Mouse (Mus musculus): Measurements from ENCODE around the gene Rasgrf1. TPM values are rescaled to one million over a fixed set of nuclear protein-coding genes. Genes with fewer than 3 reads are reported as not detected.

Rasgrf1 gene
- total and polyA plus RNA-seq, 3 experiments, result not detected

- no peak for DNase-seq (ENCODE audit: low read depth, low spot score)
- Histone ChIP-seq H3K4me1 (ENCODE audit: control insufficient read depth in 1 of 2, insufficient read depth in 2 of 2, low read length in 2 of 2) (no peaks in the 10 kb centered on the region), H3K4me3 (ENCODE audit: control insufficient read depth in 1 of 2, insufficient read depth in 1 of 2, low read depth in 2 of 2, low read length in 2 of 2) (no peak overlapping the region), H3K36me3 (ENCODE audit: control insufficient read depth in 1 of 2, insufficient read depth in 2 of 2, low read length in 2 of 2) (no peaks in the 10 kb centered on the region), H3K27ac (ENCODE audit: control insufficient read depth, low read depth, low read length) (no peak overlapping the region), H3K9me3 (replicated peaks; ENCODE audit: insufficient read depth, low read length) (no peaks in the 10 kb centered on the region), H3K27me3 (ENCODE audit: control insufficient read depth in 1 of 2, insufficient read depth in 2 of 2, low read length in 2 of 2) (no peaks in the 10 kb centered on the region), H3K79me2 (ENCODE audit: control insufficient read depth, insufficient read depth, low read length, poor library complexity) (no peaks in the 10 kb centered on the region), H3K9ac (ENCODE audit: control insufficient read depth, low read depth, low read length, poor library complexity, severe bottlenecking) (no peak overlapping the region)
- TF ChIP-seq ETS1 (IDR thresholded peaks at IDR 0.05; ENCODE audit: low read depth, low read length) (no peak), ZKSCAN1 (IDR thresholded peaks at IDR 0.05; ENCODE audit: low read depth, low read length) (no peak), KAT2A (conservative IDR thresholded peaks at IDR 0.05; ENCODE audit: low read depth, low read length) (no peak), CHD2 (IDR thresholded peaks at IDR 0.05; ENCODE audit: low read length) (no peak), CTCF (IDR thresholded peaks at IDR 0.05 in 2 of 3, conservative IDR thresholded peaks at IDR 0.05 in 1 of 3; ENCODE audit: control insufficient read depth in 1 of 3, insufficient read depth in 1 of 3, low read depth in 2 of 3, low read length in 3 of 3, poor library complexity in 1 of 3, severe bottlenecking in 1 of 3) (no peak), POLR2AphosphoS2 (IDR thresholded peaks at IDR 0.05; ENCODE audit: low read length) (no peak), BHLHE40 (IDR thresholded peaks at IDR 0.05; ENCODE audit: borderline replicate concordance, low read depth, low read length) (no peak), SMC3 (IDR thresholded peaks at IDR 0.05; ENCODE audit: low read depth, low read length) (no peak), NELFE (IDR thresholded peaks at IDR 0.05; ENCODE audit: low read depth, low read length) (no peak), ZC3H11A (IDR thresholded peaks at IDR 0.05; ENCODE audit: low read depth, low read length) (no peak), MAFK (IDR thresholded peaks at IDR 0.05; ENCODE audit: borderline replicate concordance, low read depth, low read length) (no peak), UBTF (IDR thresholded peaks at IDR 0.05; ENCODE audit: borderline replicate concordance, insufficient read depth, low read depth, low read length) (no peak)
Observed at GRCm38 (mm10) chr9:89881552-89881951, 28.2 kb upstream of the Rasgrf1 start.

GRCm38 (mm10) chr9:89882583-89882982 is 27.1 kb upstream of the Rasgrf1 start:
- no peak for DNase-seq (ENCODE audit: low read depth, low spot score)
- Histone ChIP-seq H3K4me1 (ENCODE audit: control insufficient read depth in 1 of 2, insufficient read depth in 2 of 2, low read length in 2 of 2) (no peaks in the 10 kb centered on the region), H3K36me3 (ENCODE audit: control insufficient read depth in 1 of 2, insufficient read depth in 2 of 2, low read length in 2 of 2) (no peaks in the 10 kb centered on the region), H3K27ac (ENCODE audit: control insufficient read depth, low read depth, low read length) (no peak overlapping the region), H3K79me2 (ENCODE audit: control insufficient read depth, insufficient read depth, low read length, poor library complexity) (no peaks in the 10 kb centered on the region), H3K9ac (ENCODE audit: control insufficient read depth, low read depth, low read length, poor library complexity, severe bottlenecking) (no peak overlapping the region), H3K9me3 (replicated peaks; ENCODE audit: insufficient read depth, low read length) (no peaks in the 10 kb centered on the region), H3K27me3 (ENCODE audit: control insufficient read depth in 1 of 2, insufficient read depth in 2 of 2, low read length in 2 of 2) (no peaks in the 10 kb centered on the region), H3K4me3 (ENCODE audit: control insufficient read depth in 1 of 2, insufficient read depth in 1 of 2, low read depth in 2 of 2, low read length in 2 of 2) (no peak overlapping the region)
- TF ChIP-seq HCFC1 (IDR thresholded peaks at IDR 0.05; ENCODE audit: low read depth, low read length) (no peak), NELFE (IDR thresholded peaks at IDR 0.05; ENCODE audit: low read depth, low read length) (no peak), TBP (IDR thresholded peaks at IDR 0.05; ENCODE audit: low read depth, low read length) (no peak), TAL1 (IDR thresholded peaks at IDR 0.05; ENCODE audit: low read length) (no peak), TCF12 (IDR thresholded peaks at IDR 0.05; ENCODE audit: low read depth, low read length) (no peak), ETS1 (IDR thresholded peaks at IDR 0.05; ENCODE audit: low read depth, low read length) (no peak), MEF2A (IDR thresholded peaks at IDR 0.05; ENCODE audit: extremely low read depth, insufficient replicate concordance, low read depth, low read length, poor library complexity, severe bottlenecking) (no peak), RCOR1 (IDR thresholded peaks at IDR 0.05; ENCODE audit: low read depth, low read length) (no peak), POLR2AphosphoS2 (IDR thresholded peaks at IDR 0.05; ENCODE audit: low read length) (no peak), MXI1 (IDR thresholded peaks at IDR 0.05; ENCODE audit: low read depth, low read length) (no peak), BHLHE40 (IDR thresholded peaks at IDR 0.05; ENCODE audit: borderline replicate concordance, low read depth, low read length) (no peak), GATA1 (IDR thresholded peaks at IDR 0.05; ENCODE audit: low read depth, low read length) (no peak)
